Mouse (Mus musculus) myocyte (in vitro differentiated cells): ENCODE results near the gene Cdk19.

Experiments used
- MAX ChIP-seq: IDR thresholded peaks from one replicate; pipeline ENCODE4 v1.6.1; 2011; ENCODE audit warnings: low read depth, mild to moderate bottlenecking, control low read depth
- POLR2A ChIP-seq: IDR thresholded peaks from one replicate; pipeline ENCODE4 v1.6.1; 2011; ENCODE audit warnings: low read depth, mild to moderate bottlenecking, control low read depth, moderate library complexity; ENCODE audit not compliant: insufficient read length
- REST ChIP-seq: IDR thresholded peaks from one replicate; pipeline ENCODE4 v1.6.1; 2011; ENCODE audit warnings: mild to moderate bottlenecking, control low read depth, moderate library complexity; ENCODE audit not compliant: insufficient read depth, insufficient read length
- USF1 ChIP-seq: IDR thresholded peaks from one replicate; pipeline ENCODE4 v1.6.1; 2011; ENCODE audit warnings: low read depth, mild to moderate bottlenecking, control low read depth, moderate library complexity

DNA sequence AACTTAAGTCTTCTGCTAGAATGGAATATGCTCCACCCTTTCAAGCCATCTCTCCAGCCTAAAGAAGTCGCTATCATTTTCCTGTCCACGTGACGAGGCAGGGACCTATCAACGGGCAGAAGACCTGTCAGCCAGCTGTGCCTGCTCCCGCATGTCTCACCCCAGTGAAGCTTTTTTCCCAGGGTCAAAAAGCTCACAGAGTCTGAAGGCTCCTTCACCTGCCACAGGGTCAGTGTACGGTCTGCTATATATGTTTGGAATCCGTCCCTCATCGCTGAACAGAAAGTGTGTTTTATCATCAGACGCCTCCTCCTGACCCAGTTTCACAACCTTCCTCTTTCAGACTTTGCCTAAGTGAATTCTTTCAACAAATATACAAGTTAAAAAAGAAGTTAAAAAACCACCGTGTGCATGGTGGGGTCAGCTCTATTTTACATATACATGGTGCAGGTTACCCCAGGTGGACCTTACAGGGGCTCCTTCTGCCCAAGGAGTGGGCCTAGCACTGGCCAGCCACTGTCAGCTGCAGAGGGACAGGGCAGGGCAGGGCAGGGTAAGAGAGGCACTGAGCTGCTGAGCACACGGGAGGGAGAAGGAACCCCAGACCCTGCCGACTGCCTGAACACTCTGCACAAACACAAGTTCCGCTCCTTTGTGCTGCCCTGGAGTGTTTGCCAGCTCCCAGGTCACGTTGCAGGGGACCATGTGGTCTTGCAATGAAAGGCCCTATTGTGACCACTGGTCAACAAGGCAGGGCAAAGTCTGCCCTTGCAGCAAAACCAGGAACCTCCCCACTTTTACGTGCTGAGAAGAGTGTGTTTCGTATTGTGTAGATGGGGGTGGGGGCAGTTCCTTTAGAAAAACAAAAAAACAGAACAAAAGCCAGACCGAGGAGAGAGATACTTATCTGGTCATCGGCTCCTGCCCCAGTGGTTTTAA lies 160.2 kb downstream of the Cdk19 start:
- TF ChIP-seq POLR2A (no peak), REST (no peak), USF1 (no peak), MAX (no peak)
